Mouse (Mus musculus): ENCODE results near the gene Pik3c2g. TPM values are rescaled to one million over a fixed set of nuclear protein-coding genes. Genes with fewer than 3 reads are reported as not detected.

Gene Pik3c2g
- polyA plus RNA-seq (2016; fragmentation: Nextera tagmentation; extraction: Ambion mirVana), result 0.17 TPM in 1 of 2 replicates, not detected in the other

- H3K4me1 ChIP-seq, result peaks cover 2% of the 10 kb centered on the region; the same call in 1 of the 2 replicates
- H3K4me2 ChIP-seq, result no peak within 1 kb of the TSS
- peaks cover 3% of the 10 kb centered on the region for H3K27me3 ChIP-seq
- no peak for ATAC-seq (ENCODE audit: low FRiP score)
- H3K36me3 ChIP-seq (replicated peaks), result no peaks in the 10 kb centered on the region
- 90% methylated on average over 15 of the region's 15 CpGs for WGBS
- H3K9ac ChIP-seq, result no peak within 1 kb of the TSS
- H3K4me3 ChIP-seq (replicated peaks), result no peak within 1 kb of the TSS
- H3K27ac ChIP-seq, result no peak within 1 kb of the TSS
- no peaks in the 10 kb centered on the region for H3K9me3 ChIP-seq
Observed at GRCm38 (mm10) chr6:139586892-139587291, at the start of gene Pik3c2g. Gene Pik3c2g, plus strand, starts transcription at chr6:139587221.

DNA sequence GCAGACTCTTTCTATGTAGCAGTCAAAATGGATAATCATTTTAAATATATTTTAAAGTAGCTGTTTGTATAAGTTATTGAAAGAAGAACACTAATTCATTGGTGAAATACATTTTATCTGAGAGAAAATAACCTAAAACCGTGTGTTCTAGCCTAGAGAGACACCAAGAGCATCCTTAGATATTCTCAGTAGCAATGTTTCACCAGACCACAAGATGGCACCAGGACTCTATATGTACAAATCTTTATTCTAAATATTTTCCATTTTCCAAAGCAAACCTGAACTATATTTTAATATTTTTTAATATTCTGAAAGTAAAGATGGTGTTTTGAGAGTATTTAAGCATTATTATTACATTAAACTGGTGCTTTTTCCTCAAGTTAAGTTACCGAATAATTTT, 48.6 kb upstream of the Pik3c2g start:
- no peak overlapping the region for H3K9ac ChIP-seq
- H3K27me3 ChIP-seq, result no peaks in the 10 kb centered on the region
- no peaks in the 10 kb centered on the region for H3K4me1 ChIP-seq
- H3K4me2 ChIP-seq, result no peak overlapping the region
- 58% methylated on average over 2 of the region's 2 CpGs for WGBS
- H3K36me3 ChIP-seq (replicated peaks), result no peaks in the 10 kb centered on the region
- no peak overlapping the region for H3K27ac ChIP-seq
- H3K9me3 ChIP-seq, result no peaks in the 10 kb centered on the region
- H3K4me3 ChIP-seq (replicated peaks), result no peak overlapping the region
- ATAC-seq (ENCODE audit: low FRiP score), result no peak

DNA sequence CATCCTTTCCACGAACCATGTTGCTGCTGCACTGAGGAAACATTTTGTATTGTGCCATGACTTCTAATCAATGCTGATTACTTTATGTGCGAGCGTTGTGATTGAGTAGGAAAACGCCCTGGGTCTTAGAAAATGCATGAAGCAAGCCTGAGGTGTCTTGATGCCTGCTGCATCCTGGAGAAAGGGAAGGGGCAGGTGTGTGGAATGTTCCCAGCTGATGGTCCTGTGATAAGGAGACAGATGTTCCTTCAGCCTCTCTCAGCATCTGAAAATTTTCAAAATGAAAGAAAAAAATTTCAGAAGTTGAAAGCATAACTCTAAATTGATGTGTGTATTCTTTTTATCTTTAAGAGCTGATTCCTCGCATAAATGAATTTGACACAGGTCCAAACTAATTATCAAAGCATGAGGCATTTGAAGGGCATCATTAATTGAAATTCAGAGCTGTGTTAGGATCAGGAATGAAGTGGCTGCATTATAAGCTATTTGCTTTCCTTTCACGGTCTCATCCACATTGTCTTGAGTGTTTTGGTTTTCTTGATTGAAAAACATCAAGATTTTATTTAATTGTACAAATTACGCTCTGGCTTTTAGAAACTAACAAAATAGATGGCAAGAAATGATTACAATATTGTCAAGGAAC, 31.4 kb upstream of the Pik3c2g start:
- Histone ChIP-seq H3K4me2 (no peak overlapping the region), H3K36me3 (replicated peaks) (no peaks in the 10 kb centered on the region), H3K4me3 (replicated peaks) (no peak overlapping the region), H3K27me3 (no peaks in the 10 kb centered on the region), H3K4me1 (no peaks in the 10 kb centered on the region), H3K9ac (no peak overlapping the region), H3K27ac (no peak overlapping the region), H3K9me3 (no peaks in the 10 kb centered on the region)
- 70% methylated on average over 7 of the region's 7 CpGs for WGBS
- no peak for ATAC-seq (ENCODE audit: low FRiP score)

DNA sequence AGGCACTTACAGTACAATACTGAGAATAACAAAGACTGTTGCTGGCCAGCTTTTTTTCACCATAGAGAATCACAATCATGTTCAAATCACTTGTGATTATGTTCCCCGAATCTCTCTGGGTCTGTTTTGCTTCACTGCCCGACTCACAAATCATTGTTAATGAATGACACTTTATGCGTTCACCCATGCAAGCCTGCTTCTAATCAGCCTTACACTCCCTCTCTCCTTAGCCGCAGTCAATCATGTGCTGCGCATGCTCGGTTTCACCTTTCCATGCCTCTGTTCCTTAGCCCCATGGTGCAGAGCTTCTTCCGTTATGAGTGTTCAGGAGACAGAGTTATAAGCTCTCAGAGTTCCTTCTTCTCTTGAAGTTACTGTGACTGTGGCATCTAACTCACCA, 17.8 kb upstream of the Pik3c2g start:
- no peak overlapping the region for H3K4me3 ChIP-seq (replicated peaks)
- H3K27ac ChIP-seq, result no peak overlapping the region
- H3K4me1 ChIP-seq, result no peaks in the 10 kb centered on the region
- H3K4me2 ChIP-seq, result no peak overlapping the region
- H3K27me3 ChIP-seq, result no peaks in the 10 kb centered on the region
- H3K9me3 ChIP-seq, result no peaks in the 10 kb centered on the region
- ATAC-seq (ENCODE audit: low FRiP score), result 0 out of 2 replicates have a peak, but pooled peaks have one; percentile 41
- no peaks in the 10 kb centered on the region for H3K36me3 ChIP-seq (replicated peaks)
- H3K9ac ChIP-seq, result no peak overlapping the region
- 33% methylated on average over 7 of the region's 7 CpGs for WGBS

DNA sequence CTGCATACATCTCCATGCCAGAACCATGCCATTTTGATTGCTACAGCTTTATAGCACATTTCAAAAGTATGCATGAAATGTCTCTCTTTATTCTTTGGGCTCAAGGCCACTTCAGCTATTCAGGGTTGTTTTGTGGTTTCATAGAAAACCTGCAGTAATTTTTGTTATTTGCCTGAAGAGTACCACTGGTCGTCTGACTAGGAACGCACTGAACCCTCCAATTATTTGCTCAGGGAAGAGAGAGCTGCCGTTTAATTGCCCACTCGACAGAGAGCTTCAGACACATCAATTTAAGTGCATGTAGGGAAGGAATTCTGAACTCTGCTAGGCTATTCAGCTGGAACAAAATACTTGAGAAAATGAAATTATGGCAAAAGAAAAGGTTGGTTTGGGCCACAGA, 11.2 kb upstream of the Pik3c2g start:
- Histone ChIP-seq H3K4me2 (no peak overlapping the region), H3K4me3 (replicated peaks) (no peak overlapping the region), H3K36me3 (replicated peaks) (no peaks in the 10 kb centered on the region), H3K9me3 (no peaks in the 10 kb centered on the region), H3K27ac (no peak overlapping the region), H3K27me3 (no peaks in the 10 kb centered on the region), H3K9ac (no peak overlapping the region), H3K4me1 (no peaks in the 10 kb centered on the region)
- WGBS, result 57% methylated on average over 4 of the region's 4 CpGs
- no peak for ATAC-seq (ENCODE audit: low FRiP score)

GRCm38 (mm10) chr6:139576261-139577014, 10.6 kb upstream of the Pik3c2g start:
- no peaks in the 10 kb centered on the region for H3K4me1 ChIP-seq
- H3K27me3 ChIP-seq, result no peaks in the 10 kb centered on the region
- no peak for ATAC-seq (ENCODE audit: low FRiP score)
- no peaks in the 10 kb centered on the region for H3K9me3 ChIP-seq
- H3K4me3 ChIP-seq (replicated peaks), result no peak overlapping the region
- H3K27ac ChIP-seq, result no peak overlapping the region
- H3K4me2 ChIP-seq, result no peak overlapping the region
- no peaks in the 10 kb centered on the region for H3K36me3 ChIP-seq (replicated peaks)
- 73% methylated on average over 10 of the region's 10 CpGs for WGBS
- H3K9ac ChIP-seq, result no peak overlapping the region

DNA sequence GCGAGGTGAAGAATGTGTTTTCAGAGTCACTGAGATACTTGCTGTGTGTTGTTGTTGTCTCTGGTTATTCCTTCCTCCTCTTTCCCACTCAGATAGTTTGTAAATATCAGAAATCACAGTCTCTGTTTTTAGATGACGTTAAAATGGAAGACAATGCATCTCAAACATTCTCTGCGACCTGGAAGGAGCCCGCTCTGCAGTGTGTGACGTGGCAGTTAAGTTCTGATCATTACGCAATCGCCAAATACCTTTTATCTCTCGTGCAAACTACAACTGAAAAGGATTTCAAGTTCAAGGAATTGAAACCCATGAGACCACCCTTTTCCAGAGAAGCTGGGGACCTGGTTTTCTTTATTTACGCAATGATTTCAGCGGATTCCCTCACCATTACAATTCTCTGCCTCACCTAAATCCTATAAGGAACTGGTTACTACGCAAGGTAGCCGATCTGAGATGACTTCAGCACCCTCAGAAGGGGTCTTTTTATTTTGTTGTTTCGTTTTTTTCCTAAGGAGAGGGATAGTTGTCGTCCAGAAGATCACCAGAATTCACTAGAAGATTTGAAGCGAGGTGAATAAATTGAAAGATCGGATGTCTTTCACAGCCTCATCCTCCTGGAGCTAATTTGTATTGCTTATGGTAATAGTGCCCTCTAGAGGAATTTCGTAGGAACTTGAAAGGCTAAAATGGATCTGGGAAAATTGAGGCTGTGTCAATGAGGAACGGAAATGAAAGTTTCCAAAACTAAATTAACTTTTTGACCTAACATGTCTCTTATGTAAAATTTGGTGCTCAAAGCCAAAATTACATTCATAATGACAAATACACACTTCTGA, 9.8 kb upstream of the Pik3c2g start:
- H3K4me3 ChIP-seq (replicated peaks), result no peak overlapping the region
- H3K9ac ChIP-seq, result no peak overlapping the region
- no peaks in the 10 kb centered on the region for H3K36me3 ChIP-seq (replicated peaks)
- H3K9me3 ChIP-seq, result no peaks in the 10 kb centered on the region
- 62% methylated on average over 18 of the region's 18 CpGs for WGBS
- H3K4me1 ChIP-seq, result no peaks in the 10 kb centered on the region
- H3K4me2 ChIP-seq, result no peak overlapping the region; the same call in 1 of the 2 replicates
- no peaks in the 10 kb centered on the region for H3K27me3 ChIP-seq
- H3K27ac ChIP-seq, result no peak overlapping the region
- peak; percentile 45; the same call in 1 of the 2 replicates for ATAC-seq (ENCODE audit: low FRiP score)

DNA sequence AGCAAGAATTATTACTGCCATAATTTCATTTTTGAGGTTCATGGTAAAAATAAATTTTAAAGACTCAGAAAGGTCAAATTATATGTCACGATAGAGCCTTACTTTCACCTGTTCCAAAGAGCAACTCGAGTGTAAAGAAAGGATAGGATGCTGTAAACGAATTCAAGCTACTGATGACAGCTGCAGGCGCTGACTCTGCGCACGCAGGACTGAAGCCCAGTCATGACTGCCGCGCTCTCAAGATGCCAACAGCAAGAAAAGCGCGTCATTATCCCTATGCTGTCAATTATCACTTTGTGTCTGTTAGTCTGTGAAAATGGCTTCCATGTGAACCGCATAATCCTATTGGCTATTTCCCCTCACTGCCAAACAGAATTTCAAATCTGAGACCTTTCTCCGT, 457 bp downstream of the Pik3c2g start:
- Histone ChIP-seq H3K9ac (no peak overlapping the region), H3K36me3 (replicated peaks) (no peaks in the 10 kb centered on the region), H3K27me3 (peaks cover 3% of the 10 kb centered on the region), H3K27ac (no peak overlapping the region), H3K4me2 (no peak overlapping the region), H3K4me3 (replicated peaks) (no peak overlapping the region), H3K9me3 (no peaks in the 10 kb centered on the region), H3K4me1 (peaks cover 2% of the 10 kb centered on the region)
- no peak for ATAC-seq (ENCODE audit: low FRiP score)
- WGBS, result 83% methylated on average over 12 of the region's 12 CpGs

GRCm38 (mm10) chr6:139588409-139588808, 1.4 kb downstream of the Pik3c2g start:
- H3K9ac ChIP-seq, result no peak overlapping the region
- peaks cover 3% of the 10 kb centered on the region for H3K27me3 ChIP-seq
- H3K9me3 ChIP-seq, result no peaks in the 10 kb centered on the region
- H3K4me3 ChIP-seq (replicated peaks), result no peak overlapping the region
- no peak overlapping the region for H3K27ac ChIP-seq
- no peaks in the 10 kb centered on the region for H3K36me3 ChIP-seq (replicated peaks)
- peaks cover 2% of the 10 kb centered on the region for H3K4me1 ChIP-seq
- 54% methylated on average over 15 of the region's 15 CpGs for WGBS
- ATAC-seq (ENCODE audit: low FRiP score), result peak; percentile 24; the same call in 1 of the 2 replicates
- no peak overlapping the region for H3K4me2 ChIP-seq

DNA sequence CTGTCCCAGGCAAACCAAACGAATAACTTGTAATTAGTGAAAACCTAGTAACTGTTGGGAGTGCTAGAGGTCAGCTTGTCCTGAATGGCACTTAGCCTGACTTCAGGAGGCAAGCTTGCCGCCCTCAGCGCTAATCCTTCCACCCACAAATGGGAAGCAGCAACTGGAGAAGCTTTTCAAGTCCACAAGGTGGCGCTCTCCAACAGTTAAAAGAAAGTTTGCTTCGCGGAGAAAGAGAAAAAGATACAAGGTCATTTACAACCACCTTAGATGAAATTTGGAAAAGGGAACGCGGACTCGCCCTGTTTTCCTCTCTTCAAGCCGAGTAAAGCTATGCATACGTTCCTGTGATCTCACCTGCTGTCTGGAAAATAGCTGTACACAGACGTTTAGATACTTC, 2.3 kb downstream of the Pik3c2g start:
- Histone ChIP-seq H3K4me2 (no peak overlapping the region), H3K9me3 (no peaks in the 10 kb centered on the region), H3K4me3 (replicated peaks) (no peak overlapping the region), H3K27me3 (peaks cover 3% of the 10 kb centered on the region), H3K9ac (no peak overlapping the region), H3K4me1 (peaks cover 2% of the 10 kb centered on the region), H3K36me3 (replicated peaks) (no peaks in the 10 kb centered on the region), H3K27ac (no peak overlapping the region)
- WGBS, result 9% methylated on average over 12 of the region's 12 CpGs
- ATAC-seq (ENCODE audit: low FRiP score), result peak; percentile 63; the same call in 1 of the 2 replicates

GRCm38 (mm10) chr6:139589854-139590253, 2.8 kb downstream of the Pik3c2g start:
- H3K9ac ChIP-seq, result no peak overlapping the region
- H3K4me2 ChIP-seq, result no peak overlapping the region
- H3K27me3 ChIP-seq, result peaks cover 3% of the 10 kb centered on the region
- no peak overlapping the region for H3K4me3 ChIP-seq (replicated peaks)
- peaks cover 2% of the 10 kb centered on the region for H3K4me1 ChIP-seq
- H3K9me3 ChIP-seq, result no peaks in the 10 kb centered on the region
- no peak overlapping the region for H3K27ac ChIP-seq
- no peaks in the 10 kb centered on the region for H3K36me3 ChIP-seq (replicated peaks)
- ATAC-seq (ENCODE audit: low FRiP score), result no peak
- 71% methylated on average over 9 of the region's 9 CpGs for WGBS

GRCm38 (mm10) chr6:139592081-139592480, 5.1 kb downstream of the Pik3c2g start:
- Histone ChIP-seq H3K9me3 (no peaks in the 10 kb centered on the region), H3K4me3 (replicated peaks) (no peak overlapping the region), H3K4me2 (no peak overlapping the region), H3K27me3 (peaks cover 3% of the 10 kb centered on the region), H3K36me3 (replicated peaks) (no peaks in the 10 kb centered on the region), H3K4me1 (peaks cover 2% of the 10 kb centered on the region), H3K27ac (no peak overlapping the region), H3K9ac (no peak overlapping the region)
- WGBS, result 63% methylated on average over 3 of the region's 3 CpGs
- ATAC-seq (ENCODE audit: low FRiP score), result no peak
